Mouse (Mus musculus): ENCODE results near the gene Dnaaf5.
A peak's percentile ranks its signal among the peaks of the same experiment; 100 is the strongest.

Gene Dnaaf5

GRCm38 (mm10) chr5:139199995-139200769, 50.2 kb downstream of the Dnaaf5 start, which contains the start of gene Sun1:
TSS of gene Sun1 (plus strand) at chr5:139200637.
- peak; percentile 99 for DNase-seq

DNA sequence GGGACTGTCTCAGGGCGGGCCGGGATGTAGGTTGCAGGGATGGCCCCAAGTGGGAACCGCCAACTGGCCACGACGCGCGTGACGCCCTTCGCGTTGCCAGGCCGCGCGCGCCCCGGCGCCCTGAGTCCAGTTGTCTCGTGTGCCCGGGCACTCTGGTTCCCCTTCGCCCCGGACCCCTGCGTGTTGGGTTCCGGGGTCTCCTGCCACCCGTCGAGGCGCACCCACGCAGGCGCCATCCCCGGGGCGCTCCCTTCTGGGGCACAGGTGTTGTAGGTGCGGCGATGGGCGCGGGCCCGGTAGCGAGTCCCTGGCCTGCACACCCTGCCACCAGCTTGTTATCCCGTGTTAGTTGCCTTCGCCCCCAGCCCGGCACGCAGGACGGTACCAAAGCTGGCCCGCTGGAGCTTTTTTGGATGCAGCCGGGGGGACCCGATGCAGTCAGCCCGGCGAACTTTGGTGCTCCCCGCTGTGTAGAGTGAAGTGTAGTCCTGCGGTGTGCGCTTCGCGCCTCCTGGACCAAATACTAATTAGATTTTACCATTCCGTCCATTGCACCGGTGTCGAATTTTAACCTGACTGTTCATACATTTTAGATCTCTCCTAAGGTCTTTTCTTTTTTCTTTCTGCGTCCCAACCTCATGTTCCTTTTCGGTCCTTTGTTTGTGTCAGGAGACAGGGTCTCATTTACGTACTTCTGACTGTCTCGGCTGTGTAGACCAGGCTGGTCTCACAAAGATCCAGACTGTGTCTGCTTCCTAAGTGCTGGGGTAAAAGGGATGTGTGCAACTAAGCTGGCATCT, 50.9 kb downstream of the Dnaaf5 start:
- DNase-seq = peak; percentile 69

DNA sequence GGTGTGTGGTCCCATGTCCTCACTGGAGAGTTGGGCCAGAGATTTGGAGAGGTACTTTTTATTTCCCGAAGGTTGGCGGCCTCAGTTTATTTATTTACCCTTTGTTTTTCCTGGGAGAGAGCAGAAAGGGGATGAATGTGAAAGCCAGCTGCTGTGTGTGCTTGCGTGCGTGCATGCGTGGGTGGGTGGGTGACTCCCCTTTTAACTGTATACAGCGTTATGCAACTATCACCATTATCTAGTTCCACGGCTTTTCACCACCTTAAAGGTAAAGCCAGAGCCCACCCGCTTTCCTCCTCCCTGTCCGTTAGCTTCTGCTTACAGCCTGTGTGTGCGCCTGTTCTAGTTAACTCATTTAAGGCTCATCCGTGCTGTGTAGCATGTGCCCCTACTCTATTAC, 52.1 kb downstream of the Dnaaf5 start:
- DNase-seq = no peak

GRCm38 (mm10) chr5:139203312-139203711, 53.3 kb downstream of the Dnaaf5 start:
- DNase-seq = no peak

- no peak for DNase-seq
Observed at GRCm38 (mm10) chr5:139206081-139206480, 56.1 kb downstream of the Dnaaf5 start.

DNA sequence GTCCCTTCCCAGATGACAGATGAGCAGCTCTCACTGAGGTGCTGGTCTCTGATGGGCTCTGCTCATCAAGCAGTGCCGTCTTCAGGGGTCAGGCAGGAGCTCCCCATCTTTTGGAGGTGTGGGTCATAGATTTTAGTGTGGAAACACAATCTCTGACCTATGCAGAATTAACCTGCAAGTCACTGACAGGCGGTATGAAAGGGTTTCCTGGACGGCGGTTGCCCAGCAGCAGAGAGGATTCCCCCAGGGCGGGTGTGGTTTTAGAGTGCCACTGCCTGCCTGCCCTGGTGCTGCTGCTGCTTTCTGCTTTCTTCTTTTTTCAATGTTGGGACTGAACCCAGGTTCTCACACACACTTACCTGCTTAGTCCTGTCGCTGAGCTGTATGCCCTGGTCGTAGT, 56.5 kb downstream of the Dnaaf5 start:
- DNase-seq = peak; percentile 37

DNA sequence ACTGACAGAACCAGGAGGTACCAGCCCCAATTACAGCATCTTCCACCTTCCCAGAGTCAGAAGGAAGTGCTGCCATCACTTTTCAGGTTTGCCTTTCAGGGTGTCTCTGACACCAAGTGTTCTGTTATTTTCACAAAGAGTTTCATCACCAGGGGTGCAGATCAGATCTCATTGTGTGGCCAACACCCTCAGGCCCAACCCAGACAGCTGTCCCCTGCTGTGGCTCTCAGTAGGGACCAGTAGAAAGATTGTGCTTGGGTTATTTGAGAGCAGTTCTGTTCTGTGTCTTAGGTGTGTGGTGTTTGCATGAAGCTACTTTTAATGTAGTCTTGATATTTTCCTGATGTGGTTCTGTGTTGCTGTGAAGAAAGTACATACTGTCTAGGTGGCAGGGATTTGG, 58.2 kb downstream of the Dnaaf5 start:
- no peak for DNase-seq

GRCm38 (mm10) chr5:139208871-139209684, 59.1 kb downstream of the Dnaaf5 start:
- peak; percentile 29 for DNase-seq

- DNase-seq = no peak
Observed at GRCm38 (mm10) chr5:139209685-139210026, 59.6 kb downstream of the Dnaaf5 start.

GRCm38 (mm10) chr5:139211737-139212385, 61.8 kb downstream of the Dnaaf5 start:
- DNase-seq = no peak

- no peak for DNase-seq
Observed at GRCm38 (mm10) chr5:139214298-139214697, 64.3 kb downstream of the Dnaaf5 start.

GRCm38 (mm10) chr5:139215184-139215583, 65.2 kb downstream of the Dnaaf5 start:
- no peak for DNase-seq

DNA sequence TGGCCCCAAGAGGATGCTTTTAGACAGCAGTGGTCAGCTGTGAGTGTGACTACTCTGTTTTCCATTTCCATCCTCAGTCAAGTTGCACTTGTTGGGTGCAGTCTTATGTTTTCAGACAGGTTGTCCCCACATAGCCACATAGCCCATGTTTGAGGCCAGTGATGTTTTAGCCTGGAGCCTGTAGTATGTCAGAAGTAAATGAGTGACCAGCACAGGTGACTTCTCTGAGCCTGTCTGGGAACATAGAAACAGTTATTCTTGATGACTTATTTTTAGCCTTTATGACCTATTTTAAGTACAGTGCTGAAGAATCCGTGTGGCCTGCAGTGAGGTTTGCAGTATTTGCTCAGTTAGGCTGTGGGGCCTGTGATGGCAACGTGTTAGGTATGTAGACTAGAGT, 66.1 kb downstream of the Dnaaf5 start:
- no peak for DNase-seq

GRCm38 (mm10) chr5:139216774-139217173, 66.8 kb downstream of the Dnaaf5 start:
- DNase-seq = no peak

GRCm38 (mm10) chr5:139220006-139220515, 70.0 kb downstream of the Dnaaf5 start:
- no peak for DNase-seq

- no peak for DNase-seq
Observed at GRCm38 (mm10) chr5:139220610-139221009, 70.6 kb downstream of the Dnaaf5 start.

GRCm38 (mm10) chr5:139223331-139223730, 73.3 kb downstream of the Dnaaf5 start:
- DNase-seq = no peak

- no peak for DNase-seq
Observed at GRCm38 (mm10) chr5:139227236-139227635, 77.2 kb downstream of the Dnaaf5 start.

GRCm38 (mm10) chr5:139227645-139228044, 77.6 kb downstream of the Dnaaf5 start:
- DNase-seq = no peak

DNA sequence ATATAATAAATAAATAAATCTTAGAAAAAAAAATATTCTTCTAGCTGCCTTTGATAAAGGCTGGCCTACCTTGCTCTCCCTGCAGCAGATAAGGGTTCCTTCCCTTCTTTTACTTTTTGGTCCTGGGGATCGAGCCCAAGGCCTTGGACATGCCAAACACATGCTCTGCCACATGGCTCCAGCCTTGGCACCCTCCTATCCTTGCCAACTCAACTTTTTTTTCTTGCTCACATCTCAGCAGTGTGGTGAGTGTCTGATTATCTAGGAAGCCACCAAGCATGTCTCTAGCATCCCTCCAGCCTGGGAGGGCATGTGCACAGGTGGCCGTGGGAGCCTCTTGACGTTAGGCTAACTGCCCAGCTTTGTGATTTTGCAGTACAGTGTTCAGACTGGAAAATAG, 78.3 kb downstream of the Dnaaf5 start:
- no peak for DNase-seq

- DNase-seq = no peak
Observed at GRCm38 (mm10) chr5:139229716-139230115, 79.7 kb downstream of the Dnaaf5 start.

GRCm38 (mm10) chr5:139232083-139232482, 82.1 kb downstream of the Dnaaf5 start:
- no peak for DNase-seq

- DNase-seq = no peak
Observed at GRCm38 (mm10) chr5:139234423-139234822, 84.4 kb downstream of the Dnaaf5 start.

Measured in thymus, postnatal 4 days (tissue).